Mouse (Mus musculus) fat pad, adult 2 months (tissue): ENCODE results near the gene Sh3gl1.

ENCODE experiments used
- DNase-seq: peaks from one replicate; pipeline ENCODE4 v3.0.0-alpha.2; 2011; ENCODE audit warnings: low read depth, low spot score; ENCODE audit errors: extremely low read depth

The Sh3gl1 gene

GRCm38 (mm10) chr17:55999794-56000499 is 36.5 kb downstream of the Sh3gl1 start:
- no peak for DNase-seq

GRCm38 (mm10) chr17:55996007-55996406 is 40.4 kb downstream of the Sh3gl1 start:
- no peak for DNase-seq

- DNase-seq, result no peak
Observed at GRCm38 (mm10) chr17:55990278-55990898, 46.0 kb downstream of the Sh3gl1 start.

- no peak for DNase-seq
Observed at GRCm38 (mm10) chr17:55986030-55986961, 50.1 kb downstream of the Sh3gl1 start, which contains the start of gene Fsd1. Fsd1 (plus strand) TSS chr17:55986509.

- DNase-seq, result no peak
Observed at GRCm38 (mm10) chr17:55977301-55977700, 59.1 kb downstream of the Sh3gl1 start.

GRCm38 (mm10) chr17:55976255-55976862 is 60.1 kb downstream of the Sh3gl1 start:
- no peak for DNase-seq

GRCm38 (mm10) chr17:55971453-55971852 is 65.0 kb downstream of the Sh3gl1 start:
- no peak for DNase-seq

GRCm38 (mm10) chr17:55969966-55970891 is 66.2 kb downstream of the Sh3gl1 start, which contains the start of gene Shd:
Shd (plus strand) TSS chr17:55970467.
- no peak for DNase-seq

GRCm38 (mm10) chr17:55969560-55969959 is 66.9 kb downstream of the Sh3gl1 start:
- DNase-seq, result no peak

GRCm38 (mm10) chr17:55968210-55968609 is 68.2 kb downstream of the Sh3gl1 start:
- DNase-seq, result no peak

- DNase-seq, result no peak
Observed at GRCm38 (mm10) chr17:55967186-55967585, 69.2 kb downstream of the Sh3gl1 start.
